ENCODE assay signal across 12 mouse cellular contexts in genomic region chr9:120511781-120512180, GRCm38 (mm10). TPM values are rescaled to one million over a fixed set of nuclear protein-coding genes. Genes with fewer than 3 reads are reported as not detected.
A peak's percentile ranks its signal among the peaks of the same experiment; 100 is the strongest.
DNase-seq lines count a peak whose midpoint lies in the region; ATAC-seq lines count a peak whose summit lies in the region.
"Had no signal": no experiment of that assay in that cellular context is flagged by ENCODE, and none has a peak within 500 bp of the region (broad histone marks: within the 10 kb centered on the region; RNA-seq: fewer than 3 reads in every experiment).

No protein-coding gene starts in this region.

- H3K9me3 ChIP-seq in limb, embryonic 11.5 days (ENCODE audit: control insufficient read depth, low read length) = no peaks in the 10 kb centered on the region
- no peaks in the 10 kb centered on the region; the same call in 1 of the 2 replicates for H3K9me3 ChIP-seq in limb, embryonic 10.5 days (replicated peaks)
- no peaks in the 10 kb centered on the region; the same call in 1 of the 2 replicates for H3K9me3 ChIP-seq in embryonic facial prominence, embryonic 11.5 days (replicated peaks; ENCODE audit: control insufficient read depth, low read length)

- H3K27me3 ChIP-seq in limb, embryonic 11.5 days (ENCODE audit: control insufficient read depth, insufficient read depth, low read length) = no peaks in the 10 kb centered on the region
- H3K27me3 ChIP-seq in limb, embryonic 10.5 days (ENCODE audit: low read depth, poor library complexity, severe bottlenecking) = no peaks in the 10 kb centered on the region
- H3K27me3 ChIP-seq in embryonic facial prominence, embryonic 11.5 days (ENCODE audit: control insufficient read depth, insufficient read depth, low read length) = no peaks in the 10 kb centered on the region
- H3K27me3 ChIP-seq: limb, embryonic 13.5 days had no signal

- no peaks in the 10 kb centered on the region for H3K36me3 ChIP-seq in limb, embryonic 11.5 days (ENCODE audit: control insufficient read depth, insufficient read depth, low read length)
- H3K36me3 ChIP-seq in limb, embryonic 10.5 days = no peaks in the 10 kb centered on the region
- no peaks in the 10 kb centered on the region for H3K36me3 ChIP-seq in embryonic facial prominence, embryonic 11.5 days (replicated peaks; ENCODE audit: control insufficient read depth, insufficient read depth, low read depth, low read length)
- H3K36me3 ChIP-seq: limb, embryonic 13.5 days had no signal

- ATAC-seq in limb, embryonic 11.5 days (ENCODE audit: insufficient number of reproducible peaks, low FRiP score, low TSS enrichment, low read depth) = no peak
- no peak for ATAC-seq in embryonic facial prominence, embryonic 11.5 days (replicated peaks; ENCODE audit: insufficient number of reproducible peaks, low FRiP score, low TSS enrichment, low read depth)
- no peak for ATAC-seq in frontal cortex, adult (ENCODE audit: low TSS enrichment)

- H3K27ac ChIP-seq in limb, embryonic 11.5 days (replicated peaks; ENCODE audit: low read depth, low read length) = no peak overlapping the region
- no peak overlapping the region for H3K27ac ChIP-seq in limb, embryonic 10.5 days
- no peak overlapping the region for H3K27ac ChIP-seq in embryonic facial prominence, embryonic 11.5 days (replicated peaks; ENCODE audit: low read depth, low read length)
- H3K27ac ChIP-seq: limb, embryonic 13.5 days had no signal

- H3K4me2 ChIP-seq in limb, embryonic 11.5 days (ENCODE audit: low read depth, severe bottlenecking) = no peak overlapping the region
- no peak overlapping the region for H3K4me2 ChIP-seq in embryonic facial prominence, embryonic 11.5 days (ENCODE audit: low read depth, low read length)
- H3K4me2 ChIP-seq: limb, embryonic 13.5 days had no signal

- H3K4me3 ChIP-seq in limb, embryonic 11.5 days (ENCODE audit: low read depth, low read length) = no peak overlapping the region
- H3K4me3 ChIP-seq in limb, embryonic 10.5 days = no peak overlapping the region
- no peak overlapping the region for H3K4me3 ChIP-seq in embryonic facial prominence, embryonic 11.5 days (ENCODE audit: low read depth, low read length)
- H3K4me3 ChIP-seq: erythroblast, embryonic 14.5 days; limb, embryonic 13.5 days; myocyte had no signal

- no peaks in the 10 kb centered on the region for H3K4me1 ChIP-seq in limb, embryonic 11.5 days (ENCODE audit: control insufficient read depth, insufficient read depth, low read length)
- peaks cover 6% of the 10 kb centered on the region; the same call in 1 of the 2 replicates for H3K4me1 ChIP-seq in limb, embryonic 10.5 days
- no peaks in the 10 kb centered on the region for H3K4me1 ChIP-seq in embryonic facial prominence, embryonic 11.5 days (ENCODE audit: control insufficient read depth, insufficient read depth, low read length)
- H3K4me1 ChIP-seq: limb, embryonic 13.5 days had no signal

- DNase-seq in adrenal gland, postnatal 10 days = peak; percentile 52
- no peak for DNase-seq in adrenal gland, adult 2 months
- DNase-seq in limb, embryonic 11.5 days (ENCODE audit: low spot score) = peak; percentile 40
- no peak for DNase-seq in limb, embryonic 10.5 days (ENCODE audit: low spot score)
- DNase-seq in 3T3-L1 (ENCODE audit: low read depth, low spot score) = peak; percentile 45
- DNase-seq in embryonic facial prominence, embryonic 11.5 days (ENCODE audit: low spot score) = peak; percentile 30
- no peak for DNase-seq in cerebellum, adult 18-20 months

- H3K9ac ChIP-seq in limb, embryonic 11.5 days (ENCODE audit: low read length) = no peak overlapping the region
- H3K9ac ChIP-seq in embryonic facial prominence, embryonic 11.5 days (replicated peaks; ENCODE audit: low read length) = no peak overlapping the region
- H3K9ac ChIP-seq: limb, embryonic 13.5 days had no signal

- WGBS in limb, embryonic 11.5 days = 78% methylated on average over 3 of the region's 3 CpGs
- 89% methylated on average over 3 of the region's 3 CpGs for WGBS in limb, embryonic 10.5 days
- 72% methylated on average over 3 of the region's 3 CpGs for WGBS in embryonic facial prominence, embryonic 11.5 days

RNA-seq across cellular contexts. Expression of gene Eif1b, which starts 19.7 kb away (rescaled TPM):
- total RNA-seq in adrenal gland, postnatal 10 days (2021) = 10 to 100 TPM; 46.2 to 51.3 TPM
- total RNA-seq in adrenal gland, adult 2 months (2021) = 10 to 100 TPM; 55.4 to 59.7 TPM
- 105 and 114 TPM in 2 replicates for polyA plus RNA-seq in adrenal gland, adult 2 months (2012; rRNA removed)
- polyA plus RNA-seq in limb, embryonic 11.5 days (2014; fragmentation: Nextera tagmentation; extraction: Ambion mirVana) = 229 and 230 TPM in 2 replicates
- polyA plus RNA-seq in limb, embryonic 10.5 days (2016; fragmentation: Nextera tagmentation; extraction: Ambion mirVana) = 198 and 199 TPM in 2 replicates
- 245 and 261 TPM in 2 replicates for polyA plus RNA-seq in embryonic facial prominence, embryonic 11.5 days (2014; fragmentation: Nextera tagmentation; extraction: Ambion mirVana)

RNA-seq across cellular contexts. Expression of gene Entpd3, which starts 27.8 kb away (rescaled TPM):
- 1 to 10 TPM in 1 of 2 experiments, under 1 TPM in 1; 0.87 to 1.1 TPM for total RNA-seq in adrenal gland, postnatal 10 days (2021)
- total RNA-seq in adrenal gland, adult 2 months (2021) = 1 to 10 TPM in 1 of 2 experiments, under 1 TPM in 1; 0.66 to 2.9 TPM
- polyA plus RNA-seq in adrenal gland, adult 2 months (2012; rRNA removed) = 7.8 and 13.3 TPM in 2 replicates
- 0.19 and 0.21 TPM in 2 replicates for polyA plus RNA-seq in limb, embryonic 11.5 days (2014; fragmentation: Nextera tagmentation; extraction: Ambion mirVana)
- 0.26 and 0.33 TPM in 2 replicates for polyA plus RNA-seq in limb, embryonic 10.5 days (2016; fragmentation: Nextera tagmentation; extraction: Ambion mirVana)
- polyA plus RNA-seq in embryonic facial prominence, embryonic 11.5 days (2014; fragmentation: Nextera tagmentation; extraction: Ambion mirVana) = 0.53 and 1.1 TPM in 2 replicates
- total RNA-seq: heart, postnatal 36 days had no signal

RNA-seq across cellular contexts. Expression of gene Rpl14, which starts 59.5 kb away (rescaled TPM):
- total RNA-seq in adrenal gland, postnatal 10 days (2021) = 100 to 1,000 TPM; 514 to 533 TPM
- 100 to 1,000 TPM; 480 to 551 TPM for total RNA-seq in adrenal gland, adult 2 months (2021)
- 94.5 and 146 TPM in 2 replicates for polyA plus RNA-seq in adrenal gland, adult 2 months (2012; rRNA removed)
- polyA plus RNA-seq in limb, embryonic 11.5 days (2014; fragmentation: Nextera tagmentation; extraction: Ambion mirVana) = 962 and 998 TPM in 2 replicates
- 757 and 864 TPM in 2 replicates for polyA plus RNA-seq in limb, embryonic 10.5 days (2016; fragmentation: Nextera tagmentation; extraction: Ambion mirVana)
- polyA plus RNA-seq in embryonic facial prominence, embryonic 11.5 days (2014; fragmentation: Nextera tagmentation; extraction: Ambion mirVana) = 1,013 and 1,065 TPM in 2 replicates

Comparison
In these comparisons a context has a peak if more than half of its experiments do, and no peak if none do; other contexts are left out.
1. DNase-seq: peak in adrenal gland, postnatal 10 days (single experiment), limb, embryonic 11.5 days (single experiment), 3T3-L1 (single experiment) and embryonic facial prominence, embryonic 11.5 days (single experiment); none in adrenal gland, adult 2 months (single experiment), limb, embryonic 10.5 days (single experiment) and cerebellum, adult 18-20 months (0 of 2).